Mouse (Mus musculus) layer of hippocampus, postnatal 36 days (tissue): ENCODE measurements around the gene Patl2. TPM values are rescaled to one million over a fixed set of nuclear protein-coding genes. Genes with fewer than 3 reads are reported as not detected.
A peak's percentile ranks its signal among the peaks of the same experiment; 100 is the strongest.
"Not testable (repeated sequence)": the region's sequence is repeated elsewhere in the genome, so short reads cannot be mapped to it uniquely, and the experiment has no call there.

ENCODE experiments used
- DNase-seq, 2 experiments: peaks; one replicate each; pipeline ENCODE4 v3.0.0; 2022
- total RNA-seq, 2 experiments: library from RNA; stranded (reverse); gene quantifications; 2 replicates each; pipeline ENCODE4 v1.2.3; 2021

The Patl2 gene
- under 1 TPM in 1 of 2 experiments, not detected in 1; 0.12 TPM for total RNA-seq

GRCm38 (mm10) chr2:122186106-122186505 is at the start of gene Patl2, which contains the start of gene Terb2:
TSS of gene Patl2 (minus strand) at chr2:122186189.
TSS of gene Terb2 (plus strand) at chr2:122186272.
- DNase-seq: no peak

- no peak for DNase-seq
These were observed 49.4 kb upstream of the Patl2 start for GRCm38 (mm10) chr2:122235425-122235824.

GRCm38 (mm10) chr2:122234611-122235288 is 48.8 kb upstream of the Patl2 start, which contains the start of gene Sord:
TSS of gene Sord (plus strand) at chr2:122234749.
- peak; percentile 69 to 71 for DNase-seq

GRCm38 (mm10) chr2:122233759-122234557 is 48.0 kb upstream of the Patl2 start:
- peak in 1 of 2 experiments; percentile 9 for DNase-seq

GRCm38 (mm10) chr2:122233341-122233740 is 47.4 kb upstream of the Patl2 start:
- no peak for DNase-seq

GRCm38 (mm10) chr2:122231616-122232015 is 45.6 kb upstream of the Patl2 start:
- no peak for DNase-seq

GRCm38 (mm10) chr2:122230395-122230794 is 44.4 kb upstream of the Patl2 start:
- no peak for DNase-seq

GRCm38 (mm10) chr2:122223654-122224053 is 37.7 kb upstream of the Patl2 start:
- DNase-seq: no peak

- DNase-seq: no peak
These were observed 36.3 kb upstream of the Patl2 start for GRCm38 (mm10) chr2:122222272-122222671.

- no peak for DNase-seq
These were observed 35.8 kb upstream of the Patl2 start for GRCm38 (mm10) chr2:122221798-122222197.

GRCm38 (mm10) chr2:122221378-122221777 is 35.4 kb upstream of the Patl2 start:
- no peak for DNase-seq

GRCm38 (mm10) chr2:122218234-122218633 is 32.2 kb upstream of the Patl2 start:
- no peak for DNase-seq

GRCm38 (mm10) chr2:122217075-122217474 is 31.1 kb upstream of the Patl2 start:
- not testable (repeated sequence) for DNase-seq

- no peak for DNase-seq
These were observed 24.7 kb upstream of the Patl2 start for GRCm38 (mm10) chr2:122210534-122211228.

GRCm38 (mm10) chr2:122206440-122207107 is 20.6 kb upstream of the Patl2 start:
- DNase-seq: no peak

- DNase-seq: no peak
These were observed 15.5 kb upstream of the Patl2 start for GRCm38 (mm10) chr2:122201501-122201900.

- DNase-seq: no peak
These were observed 8.5 kb upstream of the Patl2 start for GRCm38 (mm10) chr2:122194509-122194929.

- no peak for DNase-seq
These were observed 5.9 kb upstream of the Patl2 start for GRCm38 (mm10) chr2:122191849-122192248.

- DNase-seq: no peak
These were observed 762 bp upstream of the Patl2 start for GRCm38 (mm10) chr2:122186751-122187150.

GRCm38 (mm10) chr2:122185086-122185485 is 903 bp downstream of the Patl2 start:
- DNase-seq: no peak

- no peak for DNase-seq
These were observed 5.8 kb downstream of the Patl2 start for GRCm38 (mm10) chr2:122180051-122180822.

- DNase-seq: no peak
These were observed 13.8 kb downstream of the Patl2 start for GRCm38 (mm10) chr2:122172188-122172587.
